Mouse (Mus musculus) embryonic facial prominence, embryonic 14.5 days (tissue): Measurements from ENCODE around the gene Tent5c. TPM values are rescaled to one million over a fixed set of nuclear protein-coding genes. Genes with fewer than 3 reads are reported as not detected.
A peak's percentile ranks its signal among the peaks of the same experiment; 100 is the strongest.

Experiments
- ATAC-seq: fragments of 200-750 bp; cut with Nextera tagmentation; 2 replicates; pipeline ENCODE4 v1.8.0; 2017; ENCODE audit warnings: low read depth, moderate number of reproducible peaks, moderate TSS enrichment
- DNase-seq: peaks from one replicate; pipeline ENCODE4 v3.0.0-alpha.2; 2015; ENCODE audit warnings: low spot score
- H3K27ac ChIP-seq: fragments of 300-500 bp; sonication (generic); replicated peaks from 2 replicates; pipeline ENCODE4 v1.5.1; 2014; ENCODE audit warnings: low read depth, mild to moderate bottlenecking, low read length, moderate library complexity
- H3K27me3 ChIP-seq: fragments of 300-500 bp; sonication (generic); replicated peaks from 2 replicates; pipeline ENCODE4 v1.6.1; 2014; ENCODE audit warnings: low read length; ENCODE audit not compliant: control insufficient read depth, insufficient read depth
- H3K36me3 ChIP-seq: fragments of 300-500 bp; sonication (generic); 2 replicates; pipeline ENCODE4 v1.6.1; 2014; ENCODE audit warnings: low read length, mixed read lengths; ENCODE audit not compliant: control insufficient read depth, insufficient read depth
- H3K4me1 ChIP-seq: fragments of 300-500 bp; sonication (generic); 2 replicates; pipeline ENCODE4 v1.6.1; 2014; ENCODE audit warnings: antibody characterized with exemption, low read length; ENCODE audit not compliant: control insufficient read depth, insufficient read depth
- H3K4me2 ChIP-seq: fragments of 300-500 bp; sonication (generic); 2 replicates; pipeline ENCODE4 v1.6.1; 2014; ENCODE audit warnings: low read depth, mild to moderate bottlenecking, low read length, moderate library complexity, mixed read lengths
- H3K4me3 ChIP-seq: fragments of 300-500 bp; sonication (generic); 2 replicates; pipeline ENCODE4 v1.5.1; 2014; ENCODE audit warnings: low read depth, mild to moderate bottlenecking, low read length
- H3K9ac ChIP-seq: fragments of 300-500 bp; sonication (generic); 2 replicates; pipeline ENCODE4 v1.6.1; 2014; ENCODE audit warnings: low read depth, mild to moderate bottlenecking, low read length, moderate library complexity, mixed read lengths
- H3K9me3 ChIP-seq: fragments of 300-500 bp; sonication (generic); 2 replicates; pipeline ENCODE4 v1.6.1; 2016; ENCODE audit warnings: low read length; ENCODE audit not compliant: control insufficient read depth
- WGBS: fragments of 180-500 bp; shearing (Covaris S2); extraction: QIAGEN DNeasy Blood & Tissue Kit; methylation state at CpG from one replicate; pipeline ENCODE4 v1.1.7; 2014; 5-methylcytosine and 5-hydroxymethylcytosine counted together
- polyA plus RNA-seq: library from polyadenylated mRNA; unstranded; fragments of >200 nt; fragmentation: Nextera tagmentation; extraction: Ambion mirVana; gene quantifications from 2 replicates; pipeline ENCODE4 v1.2.1, GENCODE M21; 2014

Gene Tent5c
- polyA plus RNA-seq, 1 experiment from 2014 or later = 13.2 TPM

GRCm38 (mm10) chr3:100482324-100482911 is 6.7 kb downstream of the Tent5c start:
- WGBS = 68% methylated on average over 7 of the region's 7 CpGs
- H3K4me1 ChIP-seq = no peaks in the 10 kb centered on the region
- H3K36me3 ChIP-seq = no peaks in the 10 kb centered on the region
- H3K27ac ChIP-seq = no peak overlapping the region
- H3K27me3 ChIP-seq = peaks cover 15% of the 10 kb centered on the region
- no peak for ATAC-seq
- H3K4me2 ChIP-seq = no peak overlapping the region
- H3K9me3 ChIP-seq = no peaks in the 10 kb centered on the region
- DNase-seq = no peak
- no peak overlapping the region for H3K4me3 ChIP-seq
- H3K9ac ChIP-seq = no peak overlapping the region

- H3K9me3 ChIP-seq = no peaks in the 10 kb centered on the region
- H3K9ac ChIP-seq = no peak overlapping the region
- H3K27me3 ChIP-seq = no peaks in the 10 kb centered on the region
- 80% methylated on average over 7 of the region's 7 CpGs for WGBS
- no peak overlapping the region for H3K4me3 ChIP-seq
- H3K4me1 ChIP-seq = no peaks in the 10 kb centered on the region
- ATAC-seq = no peak
- H3K27ac ChIP-seq = no peak overlapping the region
- H3K4me2 ChIP-seq = no peak overlapping the region
- H3K36me3 ChIP-seq = no peaks in the 10 kb centered on the region
- no peak for DNase-seq
Observed at GRCm38 (mm10) chr3:100480251-100481005, 8.7 kb downstream of the Tent5c start.

- no peaks in the 10 kb centered on the region for H3K4me1 ChIP-seq
- H3K27me3 ChIP-seq = no peaks in the 10 kb centered on the region
- DNase-seq (peak; percentile 17), ATAC-seq (no peak)
- 0 out of 2 replicates have a peak, but pooled peaks cover 2% of the 10 kb centered on the region for H3K9me3 ChIP-seq
- H3K4me3 ChIP-seq = no peak overlapping the region
- WGBS = 49% methylated on average over 8 of the region's 8 CpGs
- H3K9ac ChIP-seq = no peak overlapping the region
- no peak overlapping the region for H3K4me2 ChIP-seq
- H3K36me3 ChIP-seq = no peaks in the 10 kb centered on the region
- no peak overlapping the region for H3K27ac ChIP-seq
Observed at GRCm38 (mm10) chr3:100474950-100475472, 14.1 kb downstream of the Tent5c start.

- WGBS = 62% methylated on average over 7 of the region's 7 CpGs
- no peaks in the 10 kb centered on the region for H3K4me1 ChIP-seq
- H3K9ac ChIP-seq = no peak overlapping the region
- DNase-seq = peak; percentile 12
- no peaks in the 10 kb centered on the region for H3K27me3 ChIP-seq
- 0 out of 2 replicates have a peak, but pooled peaks cover 2% of the 10 kb centered on the region for H3K9me3 ChIP-seq
- ATAC-seq = no peak
- no peaks in the 10 kb centered on the region for H3K36me3 ChIP-seq
- no peak overlapping the region for H3K4me2 ChIP-seq
- H3K27ac ChIP-seq = no peak overlapping the region
- no peak overlapping the region for H3K4me3 ChIP-seq
Observed at GRCm38 (mm10) chr3:100474536-100474935, 14.6 kb downstream of the Tent5c start.

GRCm38 (mm10) chr3:100473146-100473545 is 16.0 kb downstream of the Tent5c start:
- Histone ChIP-seq H3K4me3 (no peak overlapping the region), H3K27me3 (no peaks in the 10 kb centered on the region), H3K4me1 (no peaks in the 10 kb centered on the region), H3K4me2 (no peak overlapping the region), H3K36me3 (no peaks in the 10 kb centered on the region), H3K9me3 (0 out of 2 replicates have a peak, but pooled peaks cover 2% of the 10 kb centered on the region), H3K27ac (no peak overlapping the region), H3K9ac (no peak overlapping the region)
- no peak for ATAC-seq
- DNase-seq = no peak
- 88% methylated on average over 21 of the region's 21 CpGs for WGBS

- Histone ChIP-seq H3K27ac (no peak overlapping the region), H3K36me3 (no peaks in the 10 kb centered on the region), H3K27me3 (no peaks in the 10 kb centered on the region), H3K9me3 (0 out of 2 replicates have a peak, but pooled peaks cover 2% of the 10 kb centered on the region), H3K4me1 (no peaks in the 10 kb centered on the region), H3K4me2 (no peak overlapping the region), H3K4me3 (no peak overlapping the region), H3K9ac (no peak overlapping the region)
- ATAC-seq = no peak
- DNase-seq = no peak
- WGBS = 63% methylated on average over 3 of the region's 3 CpGs
Observed at GRCm38 (mm10) chr3:100470902-100471301, 18.2 kb downstream of the Tent5c start.

GRCm38 (mm10) chr3:100470101-100470500 is 19.0 kb downstream of the Tent5c start:
- no peak overlapping the region for H3K27ac ChIP-seq
- no peak overlapping the region for H3K9ac ChIP-seq
- ATAC-seq = no peak
- H3K4me1 ChIP-seq = no peaks in the 10 kb centered on the region
- 79% methylated on average over 3 of the region's 3 CpGs for WGBS
- H3K9me3 ChIP-seq = 0 out of 2 replicates have a peak, but pooled peaks cover 2% of the 10 kb centered on the region
- no peak for DNase-seq
- no peaks in the 10 kb centered on the region for H3K27me3 ChIP-seq
- no peak overlapping the region for H3K4me2 ChIP-seq
- H3K36me3 ChIP-seq = no peaks in the 10 kb centered on the region
- H3K4me3 ChIP-seq = no peak overlapping the region

GRCm38 (mm10) chr3:100466551-100466950 is 22.6 kb downstream of the Tent5c start:
- no peak for DNase-seq
- H3K4me1 ChIP-seq = peaks cover 16% of the 10 kb centered on the region
- no peak for ATAC-seq
- no peak overlapping the region for H3K9ac ChIP-seq
- no peak overlapping the region for H3K27ac ChIP-seq
- H3K4me3 ChIP-seq = no peak overlapping the region
- no peaks in the 10 kb centered on the region for H3K9me3 ChIP-seq
- no peaks in the 10 kb centered on the region for H3K27me3 ChIP-seq
- H3K4me2 ChIP-seq = no peak overlapping the region
- WGBS = 85% methylated on average over 4 of the region's 4 CpGs
- H3K36me3 ChIP-seq = no peaks in the 10 kb centered on the region
